Mouse (Mus musculus) CH12.LX (cell line): ENCODE measurements around the gene Polr3c.

ENCODE experiments used
- MAZ ChIP-seq: IDR thresholded peaks from 2 replicates; pipeline ENCODE4 v1.6.1; 2012; ENCODE audit warnings: low read depth, mild to moderate bottlenecking, inconsistent platforms, low read length, improper control_type of control experiment, moderate library complexity
- MXI1 ChIP-seq: IDR thresholded peaks from 2 replicates; pipeline ENCODE4 v1.6.1; 2011; ENCODE audit warnings: mild to moderate bottlenecking, low read depth, low read length, improper control_type of control experiment
- POLR2A ChIP-seq: IDR thresholded peaks from 2 replicates; pipeline ENCODE4 v1.6.1; 2011; ENCODE audit warnings: low read depth, mild to moderate bottlenecking, improper control_type of control experiment, low read length

- TF ChIP-seq MXI1 (no peak), MAZ (no peak), POLR2A (no peak)
Measured at GRCm38 (mm10) chr3:96755935-96756334, 28.5 kb upstream of the Polr3c start.
